Mouse (Mus musculus) cerebellum, adult 2 months (tissue): ENCODE data around the gene Espn.

Source experiments
- CTCF ChIP-seq: fragments of 200-500 bp; IDR thresholded peaks from 2 replicates; pipeline ENCODE4 v1.5.1; 2011; ENCODE audit warnings: low read depth, mild to moderate bottlenecking, control low read depth, low read length, moderate library complexity, borderline replicate concordance; ENCODE audit not compliant: insufficient read depth
- POLR2A ChIP-seq: fragments of 200-500 bp; IDR thresholded peaks from 2 replicates; pipeline ENCODE4 v1.6.1; 2011; ENCODE audit warnings: low read length, control low read depth, borderline replicate concordance; ENCODE audit not compliant: insufficient read depth

GRCm38 (mm10) chr4:152176638-152177037, 24.5 kb upstream of the Espn start:
- no peak for TF ChIP-seq CTCF
- TF ChIP-seq POLR2A = no peak
